Mouse (Mus musculus) cerebellum, postnatal 14 days (tissue): ENCODE results near the gene Fbrsl1.
"Not testable (repeated sequence)": the region's sequence is repeated elsewhere in the genome, so short reads cannot be mapped to it uniquely, and the experiment has no call there.

Experiments used
- DNase-seq, 2 experiments: peaks; one replicate each; pipeline ENCODE4 v3.0.0; 2021; ENCODE audit warnings: mixed read lengths in 2 of 2

Fbrsl1 gene

GRCm38 (mm10) chr5:110447720-110448435, 425 bp downstream of the Fbrsl1 start:
- DNase-seq, result peak; percentile 51 to 59

GRCm38 (mm10) chr5:110444509-110444908, 3.8 kb downstream of the Fbrsl1 start:
- peak in 1 of 2 experiments; percentile 9 for DNase-seq

- peak; percentile 43 to 63 for DNase-seq
These were observed 5.2 kb downstream of the Fbrsl1 start for GRCm38 (mm10) chr5:110442966-110443590.

GRCm38 (mm10) chr5:110439565-110440310, 8.6 kb downstream of the Fbrsl1 start:
- DNase-seq, result peak; percentile 59 to 75

GRCm38 (mm10) chr5:110438591-110438990, 9.7 kb downstream of the Fbrsl1 start:
- peak in 1 of 2 experiments; percentile 5 for DNase-seq

- peak in 1 of 2 experiments; percentile 1 for DNase-seq
These were observed 10.6 kb downstream of the Fbrsl1 start for GRCm38 (mm10) chr5:110437632-110438261.

- DNase-seq, result not testable (repeated sequence)
These were observed 12.1 kb downstream of the Fbrsl1 start for GRCm38 (mm10) chr5:110436166-110436565.

GRCm38 (mm10) chr5:110434816-110435215, 13.5 kb downstream of the Fbrsl1 start:
- DNase-seq, result no peak

- peak; percentile 86 to 88 for DNase-seq
These were observed 19.3 kb downstream of the Fbrsl1 start for GRCm38 (mm10) chr5:110429045-110429444.

GRCm38 (mm10) chr5:110428290-110428689, 20.0 kb downstream of the Fbrsl1 start:
- DNase-seq, result no peak

- no peak for DNase-seq
These were observed 23.1 kb downstream of the Fbrsl1 start for GRCm38 (mm10) chr5:110425187-110425586.

GRCm38 (mm10) chr5:110424204-110424603, 24.1 kb downstream of the Fbrsl1 start:
- no peak for DNase-seq

GRCm38 (mm10) chr5:110421393-110421792, 26.9 kb downstream of the Fbrsl1 start:
- DNase-seq, result no peak

- no peak for DNase-seq
These were observed 27.4 kb downstream of the Fbrsl1 start for GRCm38 (mm10) chr5:110420950-110421349.

GRCm38 (mm10) chr5:110420201-110420600, 28.1 kb downstream of the Fbrsl1 start:
- DNase-seq, result peak in 1 of 2 experiments; percentile 46

- DNase-seq, result no peak
These were observed 29.8 kb downstream of the Fbrsl1 start for GRCm38 (mm10) chr5:110418523-110418911.

- DNase-seq, result no peak
These were observed 30.4 kb downstream of the Fbrsl1 start for GRCm38 (mm10) chr5:110417756-110418522.

- DNase-seq, result peak; percentile 62 to 64
These were observed 31.4 kb downstream of the Fbrsl1 start for GRCm38 (mm10) chr5:110416825-110417401.

GRCm38 (mm10) chr5:110415806-110416700, 32.2 kb downstream of the Fbrsl1 start:
- DNase-seq, result peak in 1 of 2 experiments; percentile 31

- no peak for DNase-seq
These were observed 33.3 kb downstream of the Fbrsl1 start for GRCm38 (mm10) chr5:110415022-110415421.

- DNase-seq, result no peak
These were observed 35.3 kb downstream of the Fbrsl1 start for GRCm38 (mm10) chr5:110413018-110413417.
